Mouse (Mus musculus): ENCODE results near the gene Cirbp. TPM values are rescaled to one million over a fixed set of nuclear protein-coding genes. Genes with fewer than 3 reads are reported as not detected.

Cirbp gene
- polyA plus RNA-seq, 1 experiment from 2014 or later, result 87.0 TPM

DNA sequence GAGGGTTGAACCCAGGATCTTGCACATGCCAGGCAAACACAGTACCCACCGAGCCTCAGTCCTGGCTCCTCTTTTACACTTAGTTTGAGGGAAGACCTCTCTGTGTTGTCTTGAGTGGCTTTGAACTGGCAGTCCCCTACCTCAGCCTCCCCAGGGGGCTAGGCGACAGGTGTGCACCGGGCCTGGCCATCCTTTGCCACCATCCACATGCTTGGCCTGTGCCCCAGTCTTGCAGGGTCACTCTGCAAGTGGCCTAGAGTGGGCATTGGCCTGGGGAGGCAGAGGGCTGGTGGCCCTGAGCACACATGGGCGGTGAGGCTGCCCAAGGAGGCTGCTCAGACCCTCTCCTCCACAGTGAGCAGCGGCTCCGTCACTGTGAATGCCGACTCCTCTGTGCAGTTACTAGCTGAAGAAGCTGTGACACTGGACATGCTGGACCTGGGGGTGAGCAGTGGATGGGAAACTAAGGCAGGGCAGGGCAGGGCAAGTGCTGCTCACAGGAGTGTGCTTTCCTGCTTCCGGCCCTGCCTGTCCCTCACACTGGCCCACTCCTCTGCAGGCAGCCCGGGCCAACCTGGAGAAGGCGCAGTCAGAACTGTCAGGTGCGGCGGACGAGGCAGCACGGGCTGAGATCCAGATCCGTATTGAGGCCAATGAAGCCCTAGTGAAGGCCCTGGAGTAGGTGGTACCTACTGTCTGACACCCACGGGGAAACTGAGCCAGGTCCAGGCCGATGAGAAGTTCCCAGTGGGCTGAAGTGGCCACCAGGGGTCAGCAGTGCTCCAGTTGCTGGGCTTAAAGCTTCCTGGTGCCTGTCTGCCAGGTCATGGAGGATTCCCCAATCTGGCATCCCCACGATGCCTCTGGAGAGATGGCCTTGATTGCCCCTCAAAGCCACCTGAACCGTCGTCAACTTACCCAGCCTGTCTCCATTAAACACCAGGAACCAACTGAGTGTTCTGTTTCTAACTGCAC, 20.6 kb upstream of the Cirbp start:
- Histone ChIP-seq H3K27ac (ENCODE audit: low read depth) (0 out of 2 replicates have a peak overlapping the region, but pooled peaks have one; percentile 99), H3K4me3 (ENCODE audit: low read depth, low read length) (no peak overlapping the region), H3K36me3 (replicated peaks; ENCODE audit: insufficient read depth, low read length) (peaks cover 26% of the 10 kb centered on the region), H3K27me3 (ENCODE audit: insufficient read depth, low read length) (no peaks in the 10 kb centered on the region), H3K9ac (replicated peaks) (no peak overlapping the region), H3K4me2 (ENCODE audit: low read depth, low read length) (peak overlapping the region; percentile 96; the same call in 1 of the 2 replicates), H3K9me3 (ENCODE audit: low read length) (no peaks in the 10 kb centered on the region), H3K4me1 (ENCODE audit: insufficient read depth) (peaks cover 50% of the 10 kb centered on the region)
- no peak for ATAC-seq
- WGBS (ENCODE audit: insufficient replicate concordance), result 76% methylated on average over 20 of the region's 20 CpGs
- peak; percentile 83 for DNase-seq
- TF ChIP-seq EP300 (IDR thresholded peaks at IDR 0.05; ENCODE audit: low read depth), result no peak; the same call in 1 of the 2 replicates
- TF ChIP-seq CTCF (IDR thresholded peaks at IDR 0.05; ENCODE audit: low read depth), result peak; percentile 92

DNA sequence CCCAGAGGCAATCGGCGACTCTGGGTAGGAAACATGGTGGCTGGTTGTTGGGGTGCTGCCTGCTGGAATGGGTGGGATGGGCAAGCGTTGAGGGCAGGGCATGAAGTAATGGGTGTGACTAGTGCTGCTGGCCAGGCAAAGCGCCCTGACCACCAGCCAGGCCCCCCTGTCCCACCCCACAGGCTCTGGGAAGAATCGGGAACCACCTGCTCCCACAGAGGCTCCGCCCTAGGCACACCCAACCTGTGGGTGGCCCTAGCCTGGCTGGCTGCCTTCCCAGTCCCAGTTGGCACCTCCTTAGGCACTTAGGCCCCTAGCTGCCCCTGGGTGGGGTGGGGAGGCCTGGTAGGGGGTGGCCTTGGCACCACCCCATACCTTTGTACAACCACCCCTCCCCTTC, 19.9 kb upstream of the Cirbp start:
- no peak overlapping the region for H3K4me3 ChIP-seq (ENCODE audit: low read depth, low read length)

DNA sequence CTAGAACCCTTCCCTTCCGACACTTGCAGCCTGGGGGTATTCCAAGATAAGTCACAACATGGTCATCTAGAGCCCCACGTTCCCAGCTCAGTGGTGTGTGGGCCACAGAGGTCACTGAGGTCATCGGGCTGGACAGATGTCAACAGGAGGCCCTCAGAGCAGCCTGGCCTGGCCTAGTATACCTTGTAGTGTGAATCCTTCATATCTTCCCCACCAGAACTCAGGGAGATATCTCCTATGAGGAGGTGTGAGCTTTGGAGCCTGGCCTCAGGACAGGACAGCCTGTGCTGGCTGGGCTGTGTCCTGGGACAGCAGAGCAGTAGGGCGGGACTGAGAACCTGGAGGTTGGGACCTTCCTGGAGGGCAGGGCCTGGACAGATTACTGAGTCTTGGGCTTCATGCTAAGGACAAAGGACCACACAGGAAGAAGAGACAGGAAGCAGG, 19.2 kb upstream of the Cirbp start:
- H3K4me3 ChIP-seq (ENCODE audit: low read depth, low read length), result no peak overlapping the region
- TF ChIP-seq CTCF (IDR thresholded peaks at IDR 0.05; ENCODE audit: low read depth), result no peak
- no peak for TF ChIP-seq EP300 (IDR thresholded peaks at IDR 0.05; ENCODE audit: low read depth)
- H3K9me3 ChIP-seq (ENCODE audit: low read length), result no peaks in the 10 kb centered on the region
- 66% methylated on average over 4 of the region's 4 CpGs for whole genome bisulfite sequencing (ENCODE audit: insufficient replicate concordance)
- no peak for ATAC-seq
- H3K4me2 ChIP-seq (ENCODE audit: low read depth, low read length), result peak overlapping the region; percentile 96
- no peak for DNase-seq
- peaks cover 29% of the 10 kb centered on the region for H3K36me3 ChIP-seq (replicated peaks; ENCODE audit: insufficient read depth, low read length)
- peaks cover 45% of the 10 kb centered on the region for H3K4me1 ChIP-seq (ENCODE audit: insufficient read depth)
- H3K9ac ChIP-seq (replicated peaks), result peak overlapping the region; percentile 70
- no peaks in the 10 kb centered on the region for H3K27me3 ChIP-seq (ENCODE audit: insufficient read depth, low read length)
- H3K27ac ChIP-seq (ENCODE audit: low read depth), result peak overlapping the region; percentile 99

More for the DNA sequence above, 19.9 kb upstream of the Cirbp start:
- peak overlapping the region; percentile 70 for H3K9ac ChIP-seq (replicated peaks)
- no peak for TF ChIP-seq EP300 (IDR thresholded peaks at IDR 0.05; ENCODE audit: low read depth)
- TF ChIP-seq CTCF (IDR thresholded peaks at IDR 0.05; ENCODE audit: low read depth), result no peak
- peaks cover 26% of the 10 kb centered on the region for H3K36me3 ChIP-seq (replicated peaks; ENCODE audit: insufficient read depth, low read length)
- no peaks in the 10 kb centered on the region for H3K9me3 ChIP-seq (ENCODE audit: low read length)
- ATAC-seq (no peak), DNase-seq (peak; percentile 76)
- peaks cover 46% of the 10 kb centered on the region for H3K4me1 ChIP-seq (ENCODE audit: insufficient read depth)
- peak overlapping the region; percentile 96 for H3K4me2 ChIP-seq (ENCODE audit: low read depth, low read length)
- H3K27ac ChIP-seq (ENCODE audit: low read depth), result peak overlapping the region; percentile 99
- 63% methylated on average over 6 of the region's 6 CpGs for WGBS (ENCODE audit: insufficient replicate concordance)
- H3K27me3 ChIP-seq (ENCODE audit: insufficient read depth, low read length), result no peaks in the 10 kb centered on the region

DNA sequence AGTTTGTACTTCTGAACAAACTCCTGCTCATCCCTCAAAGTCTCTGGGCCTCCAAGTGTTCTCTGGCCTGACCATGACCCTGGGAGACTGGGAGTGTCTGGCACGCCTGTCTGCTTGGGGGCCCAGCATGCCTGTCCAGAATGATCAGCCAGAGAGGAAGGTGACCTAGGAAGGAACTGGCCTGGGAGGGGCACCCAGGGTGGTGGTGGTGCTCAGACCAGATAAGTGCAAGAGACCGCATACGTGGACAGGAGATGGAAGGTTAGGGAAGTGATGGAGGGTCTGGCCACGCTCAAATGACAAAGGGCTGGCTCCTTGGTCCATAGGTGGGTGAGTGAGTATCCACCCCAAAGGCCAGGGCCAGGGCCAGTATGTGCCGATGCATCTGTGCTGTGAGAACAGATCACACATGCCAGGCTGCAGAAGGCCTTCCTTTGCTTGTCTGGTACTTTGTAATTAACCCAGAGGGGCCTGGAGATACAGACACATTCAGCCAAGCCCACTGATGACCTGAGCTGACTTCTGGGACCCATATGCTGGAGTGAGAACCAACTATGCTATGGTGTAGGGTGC, 18.6 kb upstream of the Cirbp start:
- WGBS (ENCODE audit: insufficient replicate concordance), result 49% methylated on average over 5 of the region's 5 CpGs
- Histone ChIP-seq H3K9me3 (ENCODE audit: low read length) (no peaks in the 10 kb centered on the region), H3K9ac (replicated peaks) (peak overlapping the region; percentile 70), H3K36me3 (replicated peaks; ENCODE audit: insufficient read depth, low read length) (peaks cover 30% of the 10 kb centered on the region), H3K27me3 (ENCODE audit: insufficient read depth, low read length) (no peaks in the 10 kb centered on the region), H3K4me1 (ENCODE audit: insufficient read depth) (peaks cover 49% of the 10 kb centered on the region), H3K4me2 (ENCODE audit: low read depth, low read length) (peak overlapping the region; percentile 96), H3K4me3 (ENCODE audit: low read depth, low read length) (peak overlapping the region; percentile 90), H3K27ac (ENCODE audit: low read depth) (peak overlapping the region; percentile 99)
- no peak for TF ChIP-seq CTCF (IDR thresholded peaks at IDR 0.05; ENCODE audit: low read depth)
- no peak for TF ChIP-seq EP300 (IDR thresholded peaks at IDR 0.05; ENCODE audit: low read depth)
- DNase-seq (no peak), ATAC-seq (no peak)

DNA sequence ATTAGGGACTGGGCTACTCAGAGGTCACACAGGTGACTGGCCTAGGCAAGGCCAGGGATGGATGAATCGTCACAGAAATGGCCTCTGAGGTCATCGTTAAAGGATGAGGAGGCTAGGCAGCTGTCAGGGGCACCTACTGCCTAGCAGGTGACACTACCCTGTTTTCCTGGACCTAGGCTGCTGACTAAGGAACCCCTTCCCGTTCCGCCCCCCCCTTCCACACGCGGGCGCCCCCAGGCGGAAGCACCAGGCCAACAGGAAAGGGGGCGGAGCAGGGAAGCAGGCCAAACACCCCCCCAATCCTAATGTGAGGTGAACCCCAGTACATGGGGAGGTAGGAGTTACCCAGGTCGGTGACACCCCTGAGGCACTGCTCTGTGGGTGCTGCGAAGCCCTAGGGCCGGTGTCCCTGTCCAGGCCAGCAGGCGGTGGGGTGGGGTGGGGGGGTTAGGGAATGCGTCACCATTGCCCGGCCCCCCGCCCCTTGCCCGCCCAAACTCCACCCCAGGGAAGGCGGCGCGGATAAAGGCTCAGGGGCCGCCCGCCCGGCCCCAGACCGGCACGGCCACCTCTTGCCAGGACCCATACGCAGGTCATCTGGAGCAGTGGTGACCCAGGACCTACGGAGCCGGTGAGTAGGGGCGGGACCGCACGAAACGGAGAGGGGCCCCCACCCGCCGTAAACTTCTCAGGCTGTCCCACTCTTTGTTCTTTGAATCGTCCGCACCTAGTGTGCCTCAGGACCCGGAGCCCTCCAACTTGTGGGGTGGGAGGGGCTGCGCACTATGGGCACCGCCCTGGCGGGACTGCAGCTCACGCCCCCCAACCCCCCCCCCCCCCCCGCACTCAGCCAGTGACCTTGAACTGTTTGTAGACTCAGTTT, 17.8 kb upstream of the Cirbp start, which contains the start of gene Midn:
Gene Midn (plus strand): TSS at position 554 of the 883 bp plus-strand sequence.
- Histone ChIP-seq H3K9ac (replicated peaks) (peak within 1 kb of the TSS; percentile 70), H3K4me2 (ENCODE audit: low read depth, low read length) (peak within 1 kb of the TSS; percentile 96), H3K4me3 (ENCODE audit: low read depth, low read length) (peak within 1 kb of the TSS; percentile 90), H3K4me1 (ENCODE audit: insufficient read depth) (peaks cover 48% of the 10 kb centered on the region), H3K9me3 (ENCODE audit: low read length) (no peaks in the 10 kb centered on the region), H3K27me3 (ENCODE audit: insufficient read depth, low read length) (no peaks in the 10 kb centered on the region), H3K27ac (ENCODE audit: low read depth) (peak within 1 kb of the TSS; percentile 99), H3K36me3 (replicated peaks; ENCODE audit: insufficient read depth, low read length) (peaks cover 37% of the 10 kb centered on the region)
- DNase-seq, result peak; percentile 87
- peak; percentile 32 for ATAC-seq
- TF ChIP-seq CTCF (IDR thresholded peaks at IDR 0.05; ENCODE audit: low read depth) (peak; percentile 72), EP300 (IDR thresholded peaks at IDR 0.05; ENCODE audit: low read depth) (peak; percentile 10; the same call in 1 of the 2 replicates)
- 0% methylated on average over 30 of the region's 42 CpGs for WGBS (ENCODE audit: insufficient replicate concordance)
